Mouse (Mus musculus) lung, postnatal 0 days (tissue): ENCODE data around the gene Shisa7. TPM values are rescaled to one million over a fixed set of nuclear protein-coding genes. Genes with fewer than 3 reads are reported as not detected.
A peak's percentile ranks its signal among the peaks of the same experiment; 100 is the strongest.

Source experiments
- ATAC-seq: fragments of 200-750 bp; cut with Nextera tagmentation; 2 replicates; pipeline ENCODE4 v1.8.0; 2017; ENCODE audit warnings: moderate library complexity
- DNase-seq: peaks from one replicate; pipeline ENCODE4 v3.0.0-alpha.2; 2016; ENCODE audit warnings: low spot score
- H3K27ac ChIP-seq: fragments of 300-500 bp; sonication (generic); 2 replicates; pipeline ENCODE4 v1.5.1; 2014; ENCODE audit warnings: antibody characterized with exemption, mild to moderate bottlenecking, low read length, mixed read lengths
- H3K27me3 ChIP-seq: fragments of 300-500 bp; sonication (generic); replicated peaks from 2 replicates; pipeline ENCODE4 v1.6.1; 2014; ENCODE audit warnings: low read length, mixed read lengths; ENCODE audit not compliant: insufficient read depth
- H3K36me3 ChIP-seq: fragments of 300-500 bp; sonication (generic); 2 replicates; pipeline ENCODE4 v1.6.1; 2014; ENCODE audit warnings: low read length, mixed read lengths; ENCODE audit not compliant: insufficient read depth
- H3K4me1 ChIP-seq: fragments of 300-500 bp; sonication (generic); 2 replicates; pipeline ENCODE4 v1.6.1; 2014; ENCODE audit warnings: antibody characterized with exemption, low read depth, low read length, mixed read lengths; ENCODE audit not compliant: insufficient read depth
- H3K4me2 ChIP-seq: fragments of 300-500 bp; sonication (generic); replicated peaks from 2 replicates; pipeline ENCODE4 v1.6.1; 2014; ENCODE audit warnings: low read depth, mild to moderate bottlenecking, low read length, moderate library complexity, mixed read lengths
- H3K4me3 ChIP-seq: fragments of 300-500 bp; sonication (generic); 2 replicates; pipeline ENCODE4 v1.5.1; 2014; ENCODE audit warnings: low read depth, low read length
- H3K9ac ChIP-seq: fragments of 300-500 bp; sonication (generic); replicated peaks from 2 replicates; pipeline ENCODE4 v1.6.1; 2014; ENCODE audit warnings: low read depth, mild to moderate bottlenecking
- H3K9me3 ChIP-seq: fragments of 300-500 bp; sonication (generic); 2 replicates; pipeline ENCODE4 v1.6.1; 2016; ENCODE audit warnings: low read length, mixed read lengths
- CTCF ChIP-seq: IDR thresholded peaks from 2 replicates; pipeline ENCODE4 v1.5.1; 2016; ENCODE audit warnings: antibody characterized with exemption, mild to moderate bottlenecking
- EP300 ChIP-seq: IDR thresholded peaks from 2 replicates; pipeline ENCODE4 v1.6.1; 2016; ENCODE audit warnings: antibody characterized with exemption, mild to moderate bottlenecking, control low read depth
- WGBS: fragments of 180-500 bp; shearing (Covaris S2); extraction: QIAGEN DNeasy Blood & Tissue Kit; methylation state at CpG from one replicate; pipeline ENCODE4 v1.1.7; 2014; 5-methylcytosine and 5-hydroxymethylcytosine counted together
- polyA plus RNA-seq: library from polyadenylated mRNA; unstranded; fragments of >200 nt; fragmentation: Nextera tagmentation; extraction: Ambion mirVana; gene quantifications from 2 replicates; pipeline ENCODE4 v1.2.1, GENCODE M21; 2015

The Shisa7 gene
- polyA plus RNA-seq, 1 experiment from 2014 or later: 0.43 TPM

- H3K27me3 ChIP-seq: peaks cover 13% of the 10 kb centered on the region
- H3K36me3 ChIP-seq: no peaks in the 10 kb centered on the region
- WGBS: 1% methylated on average over 30 of the region's 56 CpGs
- 0 out of 2 replicates have a peak overlapping the region, but pooled peaks have one; percentile 12 for H3K9ac ChIP-seq
- DNase-seq: no peak
- H3K9me3 ChIP-seq: no peaks in the 10 kb centered on the region
- peak overlapping the region; percentile 68 for H3K4me2 ChIP-seq
- 0 out of 2 replicates have a peak, but pooled peaks cover 4% of the 10 kb centered on the region for H3K4me1 ChIP-seq
- ATAC-seq: peak; percentile 80
- peak overlapping the region; percentile 35 for H3K4me3 ChIP-seq
- TF ChIP-seq EP300: no peak
- no peak overlapping the region for H3K27ac ChIP-seq
Measured at GRCm38 (mm10) chr7:4776861-4777830, 67.3 kb downstream of the Shisa7 start.

- TF ChIP-seq CTCF: no peak
- no peak for TF ChIP-seq EP300
- Histone ChIP-seq H3K27ac (no peak overlapping the region), H3K4me3 (no peak overlapping the region), H3K4me1 (0 out of 2 replicates have a peak, but pooled peaks cover under 1% of the 10 kb centered on the region), H3K9me3 (no peaks in the 10 kb centered on the region), H3K36me3 (no peaks in the 10 kb centered on the region), H3K27me3 (peaks cover 13% of the 10 kb centered on the region), H3K4me2 (no peak overlapping the region), H3K9ac (no peak overlapping the region)
- ATAC-seq (no peak), DNase-seq (no peak)
- 50% methylated on average over 10 of the region's 10 CpGs for WGBS
Measured at GRCm38 (mm10) chr7:4776131-4776530, 68.4 kb downstream of the Shisa7 start.

Other genes with a start within 250 kb of the Shisa7 start
- gene Ptprh, start 240.7 kb downstream of the Shisa7 start, polyA plus RNA-seq: not detected in 2 replicates
- gene Tmem86b, start 213.3 kb downstream of the Shisa7 start, polyA plus RNA-seq: 0.90 and 0.91 TPM in 2 replicates
- gene Ppp6r1, start 185.7 kb downstream of the Shisa7 start, polyA plus RNA-seq: 6.8 and 7.5 TPM in 2 replicates
- gene Hspbp1, start 159.6 kb downstream of the Shisa7 start, polyA plus RNA-seq: 49.7 and 54.4 TPM in 2 replicates
- gene Brsk1, start 154.1 kb downstream of the Shisa7 start, polyA plus RNA-seq: 0.31 and 0.45 TPM in 2 replicates
- 0.25 and 0.35 TPM in 2 replicates for gene Tmem150b, start 119.4 kb downstream of the Shisa7 start, polyA plus RNA-seq
- gene Kmt5c, start 104.6 kb downstream of the Shisa7 start, polyA plus RNA-seq: 31.9 and 34.4 TPM in 2 replicates
- 67.7 and 77.9 TPM in 2 replicates for gene Cox6b2, start 91.6 kb downstream of the Shisa7 start, polyA plus RNA-seq
- gene Fam71e2, start 73.4 kb downstream of the Shisa7 start, polyA plus RNA-seq: not detected in 2 replicates
- 0.29 and 0.64 TPM in 2 replicates for gene Il11, start 61.8 kb downstream of the Shisa7 start, polyA plus RNA-seq
- 0.55 and 0.74 TPM in 2 replicates for gene Tmem190, start 61.8 kb downstream of the Shisa7 start, polyA plus RNA-seq
- 39.2 and 45.4 TPM in 2 replicates for gene Tmem238, start 55.0 kb downstream of the Shisa7 start, polyA plus RNA-seq
- 282 and 294 TPM in 2 replicates for gene Rpl28, start 51.8 kb downstream of the Shisa7 start, polyA plus RNA-seq
- gene Ube2s, start 32.1 kb downstream of the Shisa7 start, polyA plus RNA-seq: 158 and 162 TPM in 2 replicates
- gene Isoc2b, start 25.6 kb upstream of the Shisa7 start, polyA plus RNA-seq: 12.7 and 16.1 TPM in 2 replicates
- 0.53 and 0.57 TPM in 2 replicates for gene Isoc2a, start 32.5 kb upstream of the Shisa7 start, polyA plus RNA-seq
- not detected in 2 replicates for gene Gm36210, start 61.8 kb upstream of the Shisa7 start, polyA plus RNA-seq
- 2.7 TPM in 2 replicates for gene Zfp628, start 70.5 kb upstream of the Shisa7 start, polyA plus RNA-seq
- 1.1 and 2.3 TPM in 2 replicates for gene Nat14, start 77.3 kb upstream of the Shisa7 start, polyA plus RNA-seq
- 1.4 and 1.7 TPM in 2 replicates for gene Ssc5d, start 81.1 kb upstream of the Shisa7 start, polyA plus RNA-seq
- gene Sbk2, start 119.7 kb upstream of the Shisa7 start, polyA plus RNA-seq: 0.19 and 0.26 TPM in 2 replicates
- gene Sbk3, start 126.5 kb upstream of the Shisa7 start, polyA plus RNA-seq: 0.37 TPM in 2 replicates
- gene Zfp579, start 151.5 kb upstream of the Shisa7 start, polyA plus RNA-seq: 29.7 and 30.6 TPM in 2 replicates
- 22.4 and 24.6 TPM in 2 replicates for gene Zfp524, start 169.7 kb upstream of the Shisa7 start, polyA plus RNA-seq
- gene Fiz1, start 170.0 kb upstream of the Shisa7 start, polyA plus RNA-seq: 20.5 and 20.8 TPM in 2 replicates
- 2.1 and 4.4 TPM in 2 replicates for gene Gm44973, start 170.8 kb upstream of the Shisa7 start, polyA plus RNA-seq
- gene Zfp865, start 175.7 kb upstream of the Shisa7 start, polyA plus RNA-seq: 3.4 and 3.8 TPM in 2 replicates
- 0.42 and 1.2 TPM in 2 replicates for gene Ccdc106, start 175.9 kb upstream of the Shisa7 start, polyA plus RNA-seq
- gene 4632433K11Rik, start 189.4 kb upstream of the Shisa7 start, polyA plus RNA-seq: not detected in 2 replicates
- gene Zfp784, start 193.8 kb upstream of the Shisa7 start, polyA plus RNA-seq: 6.5 and 7.7 TPM in 2 replicates
- 25.7 and 30.4 TPM in 2 replicates for gene Zfp580, start 206.8 kb upstream of the Shisa7 start, polyA plus RNA-seq
- 42.0 and 46.1 TPM in 2 replicates for gene U2af2, start 217.4 kb upstream of the Shisa7 start, polyA plus RNA-seq
- gene Epn1, start 235.5 kb upstream of the Shisa7 start, polyA plus RNA-seq: 40.7 and 41.6 TPM in 2 replicates